Mouse (Mus musculus): ENCODE results near the gene Adcy9.

GRCm38 (mm10) chr16:4276621-4277020 is 143.7 kb downstream of the Adcy9 start:
- no peak for TF ChIP-seq E2F4 (IDR thresholded peaks at IDR 0.05; ENCODE audit: borderline replicate concordance, low read depth, low read length)
- TF ChIP-seq GATA1 (IDR thresholded peaks at IDR 0.05; ENCODE audit: low read depth, low read length): no peak
- TF ChIP-seq ZC3H11A (IDR thresholded peaks at IDR 0.05; ENCODE audit: low read depth, low read length): no peak
- TF ChIP-seq EP300 (IDR thresholded peaks at IDR 0.05; ENCODE audit: low read depth in 1 of 2, low read length in 2 of 2): no peak
- no peak for TF ChIP-seq ELF1 (IDR thresholded peaks at IDR 0.05; ENCODE audit: low read depth, low read length)
- TF ChIP-seq CTCF (IDR thresholded peaks at IDR 0.05 in 2 of 3, conservative IDR thresholded peaks at IDR 0.05 in 1 of 3; ENCODE audit: control insufficient read depth in 1 of 3, insufficient read depth in 1 of 3, low read depth in 2 of 3, low read length in 3 of 3, poor library complexity in 1 of 3, severe bottlenecking in 1 of 3): no peak
- no peak for TF ChIP-seq MAFK (IDR thresholded peaks at IDR 0.05; ENCODE audit: borderline replicate concordance, low read depth, low read length)
- no peak for TF ChIP-seq MAX (IDR thresholded peaks at IDR 0.05; ENCODE audit: low read length)
- no peak for TF ChIP-seq KAT2A (conservative IDR thresholded peaks at IDR 0.05; ENCODE audit: low read depth, low read length)
- no peak for TF ChIP-seq POLR2AphosphoS2 (IDR thresholded peaks at IDR 0.05; ENCODE audit: low read length)
- TF ChIP-seq CHD2 (IDR thresholded peaks at IDR 0.05; ENCODE audit: low read length): no peak
- no peak for TF ChIP-seq POLR2A (IDR thresholded peaks at IDR 0.05; ENCODE audit: control insufficient read depth in 1 of 2, insufficient read depth in 1 of 2, low read depth in 1 of 2, low read length in 2 of 2, poor library complexity in 1 of 2)

Data from MEL (cell line).